Mouse (Mus musculus): ENCODE results near the gene Rab4a. TPM values are rescaled to one million over a fixed set of nuclear protein-coding genes. Genes with fewer than 3 reads are reported as not detected.

The Rab4a gene
- polyA plus RNA-seq, 1 experiment from 2014 or later: 36.3 TPM

GRCm38 (mm10) chr8:123813173-123813891 lies 7.5 kb downstream of the Rab4a start:
- H3K4me2 ChIP-seq (ENCODE audit: low read depth, low read length): peak overlapping the region; percentile 19
- ATAC-seq (peak; percentile 73), DNase-seq (peak; percentile 48)
- no peaks in the 10 kb centered on the region for H3K9me3 ChIP-seq (ENCODE audit: low read length)
- 57% methylated on average over 16 of the region's 16 CpGs for WGBS (ENCODE audit: insufficient replicate concordance)
- no peaks in the 10 kb centered on the region for H3K27me3 ChIP-seq (ENCODE audit: insufficient read depth, low read length)
- no peak overlapping the region for H3K9ac ChIP-seq (replicated peaks)
- H3K4me1 ChIP-seq (ENCODE audit: insufficient read depth): peaks cover 20% of the 10 kb centered on the region
- H3K27ac ChIP-seq (ENCODE audit: low read depth): peak overlapping the region; percentile 87
- TF ChIP-seq CTCF (IDR thresholded peaks at IDR 0.05; ENCODE audit: low read depth) (no peak), EP300 (IDR thresholded peaks at IDR 0.05; ENCODE audit: low read depth) (peak; percentile 11; the same call in 1 of the 2 replicates)
- H3K36me3 ChIP-seq (replicated peaks; ENCODE audit: insufficient read depth, low read length): peaks cover 5% of the 10 kb centered on the region
- no peak overlapping the region for H3K4me3 ChIP-seq (ENCODE audit: low read depth, low read length)

GRCm38 (mm10) chr8:123813892-123814266 lies 8.1 kb downstream of the Rab4a start:
- no peak for DNase-seq
- peak; percentile 14 for ATAC-seq
- 53% methylated on average over 4 of the region's 4 CpGs for WGBS (ENCODE audit: insufficient replicate concordance)
- Histone ChIP-seq H3K9me3 (ENCODE audit: low read length) (no peaks in the 10 kb centered on the region), H3K4me1 (ENCODE audit: insufficient read depth) (peaks cover 22% of the 10 kb centered on the region), H3K27me3 (ENCODE audit: insufficient read depth, low read length) (no peaks in the 10 kb centered on the region), H3K27ac (ENCODE audit: low read depth) (peak overlapping the region; percentile 87), H3K4me3 (ENCODE audit: low read depth, low read length) (no peak overlapping the region), H3K36me3 (replicated peaks; ENCODE audit: insufficient read depth, low read length) (peaks cover 5% of the 10 kb centered on the region), H3K4me2 (ENCODE audit: low read depth, low read length) (peak overlapping the region; percentile 19; the same call in 1 of the 2 replicates), H3K9ac (replicated peaks) (no peak overlapping the region)
- TF ChIP-seq CTCF (IDR thresholded peaks at IDR 0.05; ENCODE audit: low read depth) (no peak), EP300 (IDR thresholded peaks at IDR 0.05; ENCODE audit: low read depth) (no peak)

GRCm38 (mm10) chr8:123815325-123815724 lies 9.5 kb downstream of the Rab4a start:
- Histone ChIP-seq H3K36me3 (replicated peaks; ENCODE audit: insufficient read depth, low read length) (peaks cover 5% of the 10 kb centered on the region), H3K27ac (ENCODE audit: low read depth) (no peak overlapping the region), H3K4me1 (ENCODE audit: insufficient read depth) (peaks cover 24% of the 10 kb centered on the region), H3K9me3 (ENCODE audit: low read length) (no peaks in the 10 kb centered on the region), H3K27me3 (ENCODE audit: insufficient read depth, low read length) (no peaks in the 10 kb centered on the region), H3K4me3 (ENCODE audit: low read depth, low read length) (no peak overlapping the region), H3K4me2 (ENCODE audit: low read depth, low read length) (no peak overlapping the region), H3K9ac (replicated peaks) (no peak overlapping the region)
- 84% methylated on average over 11 of the region's 11 CpGs for WGBS (ENCODE audit: insufficient replicate concordance)
- ATAC-seq (no peak), DNase-seq (no peak)
- TF ChIP-seq CTCF (IDR thresholded peaks at IDR 0.05; ENCODE audit: low read depth) (no peak), EP300 (IDR thresholded peaks at IDR 0.05; ENCODE audit: low read depth) (no peak)

DNA sequence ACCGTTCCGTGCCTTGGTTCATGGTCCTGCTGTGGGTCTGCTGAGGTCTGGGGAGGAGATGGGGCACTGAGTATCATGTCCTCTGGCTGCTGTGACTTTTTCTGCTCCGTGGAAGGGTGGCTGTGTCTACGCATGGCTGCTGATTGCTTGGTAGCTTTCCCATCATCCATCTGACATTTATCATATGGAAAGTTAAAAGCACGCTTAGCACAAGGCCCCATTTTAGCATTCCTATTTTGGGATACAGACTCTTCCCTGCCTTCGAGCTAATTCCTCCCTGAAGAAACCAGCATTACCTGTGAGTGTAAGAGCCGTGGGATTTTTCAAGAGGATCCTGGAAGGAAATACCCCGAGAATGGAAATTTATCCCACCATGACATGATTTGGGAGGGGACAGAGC lies 11.2 kb downstream of the Rab4a start:
- no peak overlapping the region for H3K4me2 ChIP-seq (ENCODE audit: low read depth, low read length)
- peaks cover 5% of the 10 kb centered on the region for H3K36me3 ChIP-seq (replicated peaks; ENCODE audit: insufficient read depth, low read length)
- DNase-seq (no peak), ATAC-seq (no peak)
- no peak overlapping the region for H3K9ac ChIP-seq (replicated peaks)
- H3K9me3 ChIP-seq (ENCODE audit: low read length): no peaks in the 10 kb centered on the region
- no peaks in the 10 kb centered on the region for H3K27me3 ChIP-seq (ENCODE audit: insufficient read depth, low read length)
- no peak overlapping the region for H3K27ac ChIP-seq (ENCODE audit: low read depth)
- H3K4me3 ChIP-seq (ENCODE audit: low read depth, low read length): no peak overlapping the region
- TF ChIP-seq CTCF (IDR thresholded peaks at IDR 0.05; ENCODE audit: low read depth): no peak
- TF ChIP-seq EP300 (IDR thresholded peaks at IDR 0.05; ENCODE audit: low read depth): no peak
- 85% methylated on average over 8 of the region's 8 CpGs for WGBS (ENCODE audit: insufficient replicate concordance)
- peaks cover 34% of the 10 kb centered on the region for H3K4me1 ChIP-seq (ENCODE audit: insufficient read depth)

DNA sequence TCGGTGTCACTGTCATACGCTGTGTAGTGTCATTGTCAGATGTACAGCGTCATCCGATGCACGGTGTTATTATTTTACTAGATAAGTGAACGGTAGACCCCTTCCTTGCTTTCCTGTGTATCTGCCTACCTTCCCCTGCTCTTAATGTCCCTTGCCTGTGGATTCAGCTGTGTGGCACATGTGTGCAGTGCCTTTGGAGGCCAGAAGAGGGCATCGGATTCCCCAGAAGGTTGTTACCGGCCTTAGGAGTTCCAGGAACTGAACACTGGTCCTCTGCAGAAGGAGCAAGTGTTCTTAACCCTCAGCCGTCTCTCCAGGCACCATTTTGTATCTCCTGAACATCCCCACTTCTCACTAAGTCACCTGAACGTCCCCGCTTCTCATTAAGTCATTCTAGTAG lies 12.0 kb downstream of the Rab4a start:
- 87% methylated on average over 11 of the region's 11 CpGs for WGBS (ENCODE audit: insufficient replicate concordance)
- peaks cover 31% of the 10 kb centered on the region for H3K4me1 ChIP-seq (ENCODE audit: insufficient read depth)

GRCm38 (mm10) chr8:123819683-123820610 lies 14.2 kb downstream of the Rab4a start:
- ATAC-seq: peak; percentile 87
- peak overlapping the region; percentile 39; the same call in 1 of the 2 replicates for H3K9ac ChIP-seq (replicated peaks)
- 0 out of 2 replicates have a peak overlapping the region, but pooled peaks have one; percentile 5 for H3K4me3 ChIP-seq (ENCODE audit: low read depth, low read length)

More for the DNA sequence above, 12.0 kb downstream of the Rab4a start:
- Histone ChIP-seq H3K4me2 (ENCODE audit: low read depth, low read length) (no peak overlapping the region), H3K36me3 (replicated peaks; ENCODE audit: insufficient read depth, low read length) (peaks cover 5% of the 10 kb centered on the region), H3K4me3 (ENCODE audit: low read depth, low read length) (no peak overlapping the region), H3K9me3 (ENCODE audit: low read length) (no peaks in the 10 kb centered on the region), H3K27ac (ENCODE audit: low read depth) (no peak overlapping the region), H3K9ac (replicated peaks) (no peak overlapping the region), H3K27me3 (ENCODE audit: insufficient read depth, low read length) (no peaks in the 10 kb centered on the region)
- no peak for TF ChIP-seq EP300 (IDR thresholded peaks at IDR 0.05; ENCODE audit: low read depth)
- peak; percentile 51 for TF ChIP-seq CTCF (IDR thresholded peaks at IDR 0.05; ENCODE audit: low read depth)
- no peak for ATAC-seq
- DNase-seq: no peak

More at GRCm38 (mm10) chr8:123819683-123820610, 14.2 kb downstream of the Rab4a start:
- H3K36me3 ChIP-seq (replicated peaks; ENCODE audit: insufficient read depth, low read length): peaks cover 6% of the 10 kb centered on the region
- H3K4me1 ChIP-seq (ENCODE audit: insufficient read depth): peaks cover 27% of the 10 kb centered on the region; the same call in 1 of the 2 replicates
- TF ChIP-seq CTCF (IDR thresholded peaks at IDR 0.05; ENCODE audit: low read depth) (no peak), EP300 (IDR thresholded peaks at IDR 0.05; ENCODE audit: low read depth) (peak; percentile 79)
- H3K27ac ChIP-seq (ENCODE audit: low read depth): peak overlapping the region; percentile 67
- no peaks in the 10 kb centered on the region for H3K27me3 ChIP-seq (ENCODE audit: insufficient read depth, low read length)
- peak overlapping the region; percentile 64 for H3K4me2 ChIP-seq (ENCODE audit: low read depth, low read length)
- peak; percentile 54 for DNase-seq
- H3K9me3 ChIP-seq (ENCODE audit: low read length): no peaks in the 10 kb centered on the region
- WGBS (ENCODE audit: insufficient replicate concordance): 50% methylated on average over 19 of the region's 19 CpGs
